Mouse (Mus musculus) layer of hippocampus, adult 8-10 months (tissue): ENCODE data around the gene Traf3ip1. TPM values are rescaled to one million over a fixed set of nuclear protein-coding genes. Genes with fewer than 3 reads are reported as not detected.
A peak's percentile ranks its signal among the peaks of the same experiment; 100 is the strongest.
"Not testable (repeated sequence)": the region's sequence is repeated elsewhere in the genome, so short reads cannot be mapped to it uniquely, and the experiment has no call there.

ENCODE experiments used
- DNase-seq, 2 experiments: peaks; one replicate each; pipeline ENCODE4 v3.0.0; 2022; ENCODE audit warnings: low spot score in 2 of 2
- total RNA-seq, 4 experiments: library from RNA; stranded (reverse); gene quantifications; 2 replicates each; pipeline ENCODE4 v1.2.4; 2022

Traf3ip1 gene
- total RNA-seq, 4 experiments from 2014 or later: 13.3 to 14.6 (median 13.8) TPM

- DNase-seq: no peak
These were observed 29.2 kb upstream of the Traf3ip1 start for GRCm38 (mm10) chr1:91465244-91465643.

GRCm38 (mm10) chr1:91466186-91466585 is 28.3 kb upstream of the Traf3ip1 start:
- DNase-seq: no peak

GRCm38 (mm10) chr1:91469888-91470419 is 24.5 kb upstream of the Traf3ip1 start:
- DNase-seq: no peak

GRCm38 (mm10) chr1:91478145-91478544 is 16.3 kb upstream of the Traf3ip1 start:
- not testable (repeated sequence) for DNase-seq

- DNase-seq: no peak
These were observed 15.5 kb upstream of the Traf3ip1 start for GRCm38 (mm10) chr1:91478958-91479357.

- DNase-seq: no peak
These were observed 11.7 kb upstream of the Traf3ip1 start for GRCm38 (mm10) chr1:91482616-91483211.

GRCm38 (mm10) chr1:91483304-91484010 is 11.0 kb upstream of the Traf3ip1 start:
- peak; percentile 35 to 82 for DNase-seq

GRCm38 (mm10) chr1:91484011-91484346 is 10.5 kb upstream of the Traf3ip1 start:
- DNase-seq: no peak

- no peak for DNase-seq
These were observed 9.0 kb upstream of the Traf3ip1 start for GRCm38 (mm10) chr1:91485422-91485821.

- DNase-seq: no peak
These were observed 8.3 kb upstream of the Traf3ip1 start for GRCm38 (mm10) chr1:91486165-91486564.

GRCm38 (mm10) chr1:91490322-91490721 is 4.1 kb upstream of the Traf3ip1 start:
- no peak for DNase-seq

GRCm38 (mm10) chr1:91492740-91493139 is 1.7 kb upstream of the Traf3ip1 start:
- DNase-seq: no peak

GRCm38 (mm10) chr1:91493938-91494337 is 509 bp upstream of the Traf3ip1 start:
- DNase-seq: no peak

GRCm38 (mm10) chr1:91495321-91495720 is 874 bp downstream of the Traf3ip1 start:
- no peak for DNase-seq

GRCm38 (mm10) chr1:91498579-91498978 is 4.1 kb downstream of the Traf3ip1 start:
- no peak for DNase-seq

- DNase-seq: no peak
These were observed 10.2 kb downstream of the Traf3ip1 start for GRCm38 (mm10) chr1:91504615-91505014.

GRCm38 (mm10) chr1:91514916-91515315 is 20.5 kb downstream of the Traf3ip1 start:
- no peak for DNase-seq

- DNase-seq: no peak
These were observed 21.2 kb downstream of the Traf3ip1 start for GRCm38 (mm10) chr1:91515642-91516041.

- DNase-seq: peak in 1 of 2 experiments; percentile 63
These were observed 29.3 kb downstream of the Traf3ip1 start for GRCm38 (mm10) chr1:91523759-91524158.

GRCm38 (mm10) chr1:91525838-91526237 is 31.4 kb downstream of the Traf3ip1 start:
- DNase-seq: no peak

- no peak for DNase-seq
These were observed 35.7 kb downstream of the Traf3ip1 start for GRCm38 (mm10) chr1:91530166-91530565.

- DNase-seq: no peak
These were observed 37.8 kb downstream of the Traf3ip1 start for GRCm38 (mm10) chr1:91532243-91532642.

- DNase-seq: no peak
These were observed 38.4 kb downstream of the Traf3ip1 start for GRCm38 (mm10) chr1:91532892-91533291.
